Mouse (Mus musculus): ENCODE data around the gene Pitpnm1.

GRCm38 (mm10) chr19:4097441-4097825 lies 2.4 kb upstream of the Pitpnm1 start:
- TF ChIP-seq POLR2A (IDR thresholded peaks at IDR 0.05; ENCODE audit: low read depth, low read length), result no peak
- TF ChIP-seq E2F4 (IDR thresholded peaks at IDR 0.05; ENCODE audit: insufficient replicate concordance, low read depth, low read length), result no peak
- no peak for TF ChIP-seq CHD1 (IDR thresholded peaks at IDR 0.05; ENCODE audit: low read depth, low read length)
- TF ChIP-seq CTCF (conservative IDR thresholded peaks at IDR 0.05 in 1 of 2, IDR thresholded peaks at IDR 0.05 in 1 of 2; ENCODE audit: low read depth in 2 of 2, low read length in 2 of 2), result no peak
- TF ChIP-seq POLR2AphosphoS2 (IDR thresholded peaks at IDR 0.05; ENCODE audit: low read depth, low read length), result no peak
- TF ChIP-seq NRF1 (IDR thresholded peaks at IDR 0.05; ENCODE audit: low read depth, low read length), result no peak
- TF ChIP-seq MAZ (IDR thresholded peaks at IDR 0.05; ENCODE audit: low read depth, low read length), result no peak
- TF ChIP-seq ZMIZ1 (IDR thresholded peaks at IDR 0.05; ENCODE audit: low read depth, low read length), result no peak
- TF ChIP-seq SIN3A (IDR thresholded peaks at IDR 0.05; ENCODE audit: low read length), result peak; percentile 68; the same call in 1 of the 2 replicates
- TF ChIP-seq MAX (IDR thresholded peaks at IDR 0.05; ENCODE audit: low read length), result no peak
- no peak for TF ChIP-seq ZKSCAN1 (IDR thresholded peaks at IDR 0.05; ENCODE audit: borderline replicate concordance, low read depth, low read length)
- TF ChIP-seq NELFE (IDR thresholded peaks at IDR 0.05; ENCODE audit: low read depth, low read length), result no peak
- no peak for TF ChIP-seq EP300 (IDR thresholded peaks at IDR 0.05; ENCODE audit: low read length)
- TF ChIP-seq ZC3H11A (IDR thresholded peaks at IDR 0.05; ENCODE audit: low read depth, low read length), result no peak
